Mouse (Mus musculus): ENCODE data around the gene Lamtor1. TPM values are rescaled to one million over a fixed set of nuclear protein-coding genes. Genes with fewer than 3 reads are reported as not detected.
"Not testable (repeated sequence)": the region's sequence is repeated elsewhere in the genome, so short reads cannot be mapped to it uniquely, and the experiment has no call there.

The Lamtor1 gene
- total RNA-seq, 2 experiments from 2014 or later = 104 to 109 TPM

- DNase-seq = no peak
Measured at GRCm38 (mm10) chr7:101900331-101901097, 5.2 kb upstream of the Lamtor1 start.

GRCm38 (mm10) chr7:101901969-101902368, 3.7 kb upstream of the Lamtor1 start:
- DNase-seq = no peak

DNA sequence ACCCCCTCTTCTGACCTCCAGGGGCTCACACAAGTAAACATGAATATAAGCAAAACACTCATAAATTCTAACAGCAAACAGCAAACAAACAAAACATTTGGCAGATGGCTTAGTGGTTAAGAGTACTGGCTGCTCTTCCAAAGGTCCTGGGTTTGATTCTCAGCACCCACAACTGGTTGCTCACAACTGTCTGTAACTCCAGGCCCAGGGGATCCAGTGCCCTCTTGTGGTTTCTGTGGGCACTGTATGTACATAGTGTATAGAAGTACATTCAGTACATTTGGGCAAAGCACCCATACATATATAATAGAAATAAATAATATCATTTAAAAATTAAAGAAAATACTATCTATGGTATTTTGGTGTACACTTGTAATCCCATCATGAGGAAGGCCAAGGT, 2.9 kb upstream of the Lamtor1 start:
- DNase-seq = no peak

DNA sequence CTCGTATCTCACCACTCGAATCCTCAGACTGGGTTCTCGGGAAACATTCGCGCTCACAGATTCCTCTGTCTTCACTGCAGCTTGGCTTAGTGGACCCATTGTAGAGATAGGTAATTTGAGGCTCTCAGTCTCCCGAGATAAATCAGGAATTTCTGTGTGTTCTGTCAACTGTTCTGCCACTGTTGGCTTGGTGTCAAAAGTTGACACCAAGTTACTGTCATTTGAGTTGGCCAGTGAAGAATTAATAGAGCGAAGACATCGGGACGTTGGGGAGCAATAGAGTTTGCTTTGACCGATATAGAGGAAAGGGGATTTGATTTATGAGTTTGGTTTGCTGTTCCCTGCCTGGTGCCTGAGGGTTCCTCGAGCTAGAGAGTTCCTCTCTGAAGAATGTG, 580 bp downstream of the Lamtor1 start, which contains the start of gene Tomt:
TSS of gene Tomt (minus strand) at position 73 of the 395 bp plus-strand sequence.
- DNase-seq = no peak

GRCm38 (mm10) chr7:101906696-101907095, 992 bp downstream of the Lamtor1 start:
- no peak for DNase-seq

DNA sequence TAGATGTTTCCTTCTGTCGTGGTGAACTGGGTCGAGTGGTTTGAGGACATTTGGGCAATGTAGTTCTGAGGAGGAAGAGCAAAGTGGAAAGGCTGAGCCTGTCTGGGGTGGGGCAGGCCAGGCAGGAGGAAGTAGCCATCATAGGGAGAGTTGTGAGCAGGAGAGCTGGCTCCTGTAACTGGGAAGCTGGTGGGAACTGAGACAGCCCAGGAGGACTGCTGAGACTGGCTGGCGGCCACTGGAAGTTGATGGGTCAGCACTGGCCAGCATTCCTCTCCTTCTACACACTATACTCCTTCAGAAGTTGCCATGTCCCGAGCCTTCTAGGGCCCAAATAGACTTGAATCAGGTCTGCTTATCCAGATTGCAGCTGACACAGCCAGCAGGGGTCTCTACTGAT, 2.7 kb downstream of the Lamtor1 start:
- DNase-seq = no peak

DNA sequence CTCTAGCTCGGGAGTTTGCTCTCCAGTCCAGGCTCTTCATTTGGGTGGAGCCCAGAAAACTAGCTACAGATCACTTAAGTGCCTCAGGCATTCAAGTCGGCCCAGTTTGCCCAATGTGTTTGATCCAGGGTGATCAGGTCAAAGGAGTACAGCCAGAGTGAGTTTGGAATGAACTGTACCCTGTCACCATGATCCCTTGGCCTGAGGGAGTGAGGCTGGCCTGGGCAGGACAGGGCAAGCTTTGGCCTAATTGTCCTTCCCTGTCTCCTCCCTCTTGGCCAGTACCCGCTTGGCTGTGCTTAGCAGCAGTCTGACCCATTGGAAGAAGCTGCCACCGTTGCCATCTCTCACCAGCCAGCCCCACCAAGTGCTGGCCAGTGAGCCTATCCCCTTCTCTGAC, 4.4 kb downstream of the Lamtor1 start:
- DNase-seq = no peak

- no peak for DNase-seq
Measured at GRCm38 (mm10) chr7:101911982-101912381, 6.3 kb downstream of the Lamtor1 start.

GRCm38 (mm10) chr7:101918071-101918470, 12.4 kb downstream of the Lamtor1 start:
- DNase-seq = peak; percentile 76

DNA sequence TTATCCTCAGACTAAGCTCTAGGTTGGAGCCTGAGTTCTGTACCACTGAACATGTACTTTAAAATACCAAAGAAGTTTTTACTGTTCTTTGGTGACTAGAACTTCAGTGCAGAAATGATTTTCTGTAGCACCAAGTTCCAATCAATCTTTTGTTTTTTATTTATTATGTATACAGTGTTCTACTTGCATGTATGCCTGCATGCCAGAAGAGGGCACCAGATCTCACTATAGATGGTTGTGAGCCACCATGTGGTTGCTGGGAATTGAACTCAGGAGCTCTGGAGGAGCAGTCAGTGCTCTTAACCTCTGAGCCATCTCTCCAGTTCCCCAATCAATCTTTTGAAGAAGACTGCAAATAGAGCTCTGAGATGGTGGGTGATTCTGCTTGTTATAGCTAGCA, 20.2 kb downstream of the Lamtor1 start:
- not testable (repeated sequence) for DNase-seq

DNA sequence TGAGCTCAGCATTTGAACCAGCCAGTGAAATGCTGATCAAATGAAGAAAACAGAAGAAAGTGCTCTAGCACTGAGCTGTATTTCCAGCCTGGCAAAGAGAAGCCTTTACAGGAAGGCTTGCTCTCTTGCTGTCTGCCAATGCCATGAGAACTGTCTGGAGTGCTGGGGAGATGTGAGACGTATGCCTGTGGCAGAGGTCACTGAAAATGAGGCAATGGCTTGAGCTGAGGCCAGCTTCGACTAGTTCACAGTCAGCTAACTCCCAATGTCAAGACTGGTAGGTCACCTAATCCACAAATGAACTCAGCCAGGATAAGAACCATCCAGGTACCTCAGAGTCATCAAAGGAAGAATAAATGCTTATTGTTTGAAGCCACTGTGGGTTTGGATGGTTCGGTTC, 22.4 kb downstream of the Lamtor1 start:
- no peak for DNase-seq

GRCm38 (mm10) chr7:101932551-101932950, 26.8 kb downstream of the Lamtor1 start:
- no peak for DNase-seq

GRCm38 (mm10) chr7:101933300-101933699, 27.6 kb downstream of the Lamtor1 start:
- DNase-seq = peak; percentile 19

GRCm38 (mm10) chr7:101933751-101934240, 28.1 kb downstream of the Lamtor1 start, which contains the start of the genes Lrrc51 and Numa1:
Gene Lrrc51, minus strand, starts transcription at chr7:101933895.
Gene Numa1, plus strand, starts transcription at chr7:101934111.
- peak; percentile 96 for DNase-seq

GRCm38 (mm10) chr7:101935957-101936356, 30.3 kb downstream of the Lamtor1 start:
- no peak for DNase-seq

DNA sequence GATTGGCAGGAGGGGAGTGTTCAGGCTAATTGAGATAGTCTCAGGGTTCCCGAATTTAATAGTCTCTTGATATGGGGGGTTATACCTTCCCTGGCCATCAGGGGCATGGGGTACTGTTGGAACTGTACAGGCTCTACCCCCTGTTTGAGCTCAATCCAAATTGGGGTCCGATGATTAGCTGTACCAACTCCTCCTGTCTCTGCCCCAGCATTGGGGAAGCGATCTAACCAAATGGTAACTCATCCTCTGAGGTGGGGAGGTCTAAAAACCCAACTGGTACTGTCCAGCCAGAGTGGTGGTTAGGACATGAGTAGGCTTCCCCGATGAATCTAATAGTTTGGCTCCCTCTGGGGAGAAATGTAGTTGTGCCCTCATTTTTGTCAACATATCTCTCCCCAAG, 31.3 kb downstream of the Lamtor1 start:
- DNase-seq = no peak

DNA sequence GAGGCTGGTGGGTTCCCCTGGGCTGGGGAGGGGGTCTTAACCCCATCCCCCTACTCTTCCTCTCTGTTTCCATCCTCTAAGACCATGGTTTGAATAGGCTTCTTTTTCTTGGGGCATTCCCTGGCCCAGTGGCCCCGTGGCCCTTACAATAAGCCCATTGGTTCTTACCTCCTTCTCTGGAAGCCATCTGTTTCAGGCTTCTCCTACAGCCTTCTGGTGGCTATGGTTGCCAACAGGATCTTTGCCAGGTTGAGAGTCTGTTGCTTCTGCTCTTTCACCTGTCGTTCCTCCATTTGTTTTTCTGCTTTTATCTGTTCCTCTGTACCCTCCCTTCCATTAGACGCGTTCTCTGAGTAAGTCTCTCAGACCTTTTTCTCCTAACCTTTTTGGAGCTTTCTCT, 31.9 kb downstream of the Lamtor1 start:
- no peak for DNase-seq

- no peak for DNase-seq
Measured at GRCm38 (mm10) chr7:101938348-101938747, 32.6 kb downstream of the Lamtor1 start.

DNA sequence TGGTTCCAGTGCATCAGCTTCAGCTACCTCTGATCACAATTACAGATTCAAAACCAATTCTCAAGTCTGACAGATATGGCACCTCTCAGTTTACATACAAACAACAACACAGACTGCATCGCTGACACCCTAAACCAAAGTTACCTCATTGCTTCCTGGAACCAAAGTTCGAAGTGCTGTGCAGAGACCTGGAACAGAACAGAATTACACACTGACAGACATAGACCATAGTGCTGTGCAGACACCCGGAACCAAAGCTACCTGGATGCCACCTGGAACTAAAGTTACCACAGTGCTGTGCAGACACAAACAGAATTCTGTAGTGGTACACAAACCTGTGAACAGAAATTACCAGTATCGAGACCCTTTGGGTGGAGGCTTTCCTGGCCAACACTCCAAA, 34.1 kb downstream of the Lamtor1 start:
- no peak for DNase-seq

GRCm38 (mm10) chr7:101949008-101949407, 43.3 kb downstream of the Lamtor1 start:
- DNase-seq = not testable (repeated sequence)

GRCm38 (mm10) chr7:101951648-101952047, 45.9 kb downstream of the Lamtor1 start:
- DNase-seq = peak; percentile 21

GRCm38 (mm10) chr7:101952098-101952497, 46.4 kb downstream of the Lamtor1 start:
- no peak for DNase-seq

DNA sequence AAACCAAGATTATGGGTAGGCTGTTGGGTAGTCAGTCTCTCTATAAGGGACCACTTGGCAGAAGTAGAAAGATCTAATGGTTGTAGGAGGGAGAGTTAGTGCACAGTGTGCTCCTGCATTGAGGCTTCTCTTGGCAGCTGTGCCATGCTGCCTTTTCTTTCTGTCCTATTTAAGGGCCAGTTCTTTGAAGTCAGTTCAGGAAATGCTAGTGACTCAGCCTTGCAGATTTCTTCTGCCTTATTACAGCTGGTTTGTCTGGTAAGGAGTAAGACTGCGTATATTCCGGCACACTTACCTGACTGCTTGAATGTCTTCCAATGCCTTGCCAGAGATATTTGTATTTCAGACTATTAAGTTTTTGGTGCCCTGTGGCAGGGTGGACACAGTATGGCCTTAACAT, 48.5 kb downstream of the Lamtor1 start:
- no peak for DNase-seq

DNA sequence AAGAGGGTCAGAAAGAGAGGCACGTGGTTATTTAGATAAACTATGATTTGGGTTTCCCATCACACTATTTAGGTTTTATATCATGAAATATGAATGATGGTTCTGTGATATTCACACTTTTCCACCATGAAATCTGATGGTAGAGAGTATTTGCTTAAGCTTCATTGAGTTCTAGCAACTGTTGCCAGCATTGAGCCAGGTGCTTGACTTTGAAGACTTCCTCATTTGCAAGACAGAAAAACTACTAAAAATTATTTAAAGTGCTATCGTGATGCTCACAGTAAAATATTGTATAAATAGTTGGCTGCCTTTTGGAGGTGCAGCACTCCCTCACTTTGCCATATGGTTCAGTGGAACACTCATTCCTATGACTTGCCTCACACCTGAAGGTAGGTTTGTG, 49.6 kb downstream of the Lamtor1 start:
- no peak for DNase-seq
